Mouse (Mus musculus): ENCODE results near the gene Sebox. TPM values are rescaled to one million over a fixed set of nuclear protein-coding genes. Genes with fewer than 3 reads are reported as not detected.

Sebox gene
- polyA plus RNA-seq, 1 experiment = not detected

DNA sequence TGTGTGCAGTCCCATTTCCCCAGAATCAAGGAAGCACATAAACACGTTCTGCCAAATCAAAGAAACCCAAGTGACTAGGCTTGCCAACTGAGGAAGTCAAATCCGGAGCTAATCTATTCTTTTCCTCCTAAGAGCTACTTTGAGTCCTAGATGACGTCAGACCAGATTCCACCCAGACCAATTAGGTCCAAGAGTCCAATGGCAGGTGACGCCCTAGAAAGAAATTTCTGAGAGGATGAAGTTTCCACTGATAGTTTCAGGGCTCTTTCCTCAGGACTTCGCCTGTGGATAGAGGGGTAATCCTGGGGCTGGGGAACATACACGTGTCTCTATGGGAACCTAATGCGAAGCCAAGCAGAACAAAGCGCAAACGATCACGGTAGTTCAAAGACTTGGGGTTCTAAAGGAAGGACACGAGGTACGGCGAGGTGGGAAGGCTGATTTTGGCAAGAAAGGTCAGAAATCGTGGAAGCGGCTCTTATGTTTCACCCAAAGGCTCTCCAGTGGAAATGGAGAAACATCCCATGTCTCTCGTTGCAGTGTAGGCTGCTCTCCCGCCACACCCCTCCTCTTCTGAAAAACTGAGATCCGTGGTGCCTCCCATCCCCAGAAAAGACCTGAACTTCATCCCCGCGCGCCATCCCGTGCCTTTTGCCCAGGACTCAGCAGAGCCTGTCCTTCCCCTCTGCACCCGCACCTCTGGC lies 32.3 kb downstream of the Sebox start:
- Histone ChIP-seq H3K27me3 (ENCODE audit: control insufficient read depth, insufficient read depth, low read length) (no peaks in the 10 kb centered on the region), H3K4me1 (ENCODE audit: control insufficient read depth, insufficient read depth, low read length) (peaks cover 2% of the 10 kb centered on the region), H3K36me3 (ENCODE audit: control insufficient read depth, insufficient read depth, low read length) (peaks cover 3% of the 10 kb centered on the region), H3K27ac (ENCODE audit: control insufficient read depth, insufficient read depth, low read depth, low read length) (peak overlapping the region; percentile 55), H3K4me3 (ENCODE audit: control insufficient read depth, low read depth, low read length) (peak overlapping the region; percentile 100)
- TF ChIP-seq CTCF (IDR thresholded peaks at IDR 0.05; ENCODE audit: control insufficient read depth, insufficient read depth, insufficient replicate concordance, low read depth, low read length) (no peak), POLR2A (IDR thresholded peaks at IDR 0.05; ENCODE audit: control insufficient read depth, low read depth, low read length) (no peak)

DNA sequence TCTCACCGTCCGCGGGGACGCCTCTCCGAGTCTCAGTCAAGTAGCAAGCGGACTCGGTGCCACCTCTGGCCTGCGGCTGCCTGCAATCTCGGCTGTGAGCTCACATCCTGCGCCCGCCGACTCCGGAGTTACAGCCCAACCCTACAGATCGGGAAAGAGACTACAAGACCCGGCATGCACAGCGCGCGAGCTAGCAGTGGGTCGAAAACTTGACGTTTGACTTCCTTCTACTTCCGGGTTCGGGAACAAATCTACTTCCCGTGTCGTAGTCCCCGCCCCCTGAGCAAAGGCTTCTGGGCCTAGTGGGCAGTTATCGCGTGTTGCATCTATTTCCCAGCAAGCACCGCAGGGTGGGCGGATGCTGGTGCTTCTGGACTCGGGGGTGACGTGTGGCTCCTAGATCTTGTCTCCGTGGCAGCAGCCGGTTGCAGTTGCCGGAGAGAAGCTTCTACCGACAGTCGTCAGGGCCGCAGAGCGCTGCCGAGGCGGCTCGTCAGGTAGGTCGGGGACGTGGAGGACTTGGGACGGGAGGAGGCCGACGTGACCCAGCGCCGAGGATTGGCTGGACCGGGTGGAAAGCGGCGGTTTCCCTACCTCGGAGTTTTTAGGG lies 32.9 kb downstream of the Sebox start, which contains the start of the genes Tnfaip1 and Ift20:
Tnfaip1 (minus strand) TSS at position 253 of the 610 bp plus-strand sequence.
Ift20 (plus strand) TSS at position 282 of the 610 bp plus-strand sequence.
- H3K27ac ChIP-seq (ENCODE audit: control insufficient read depth, insufficient read depth, low read depth, low read length) = peak within 1 kb of the TSS; percentile 99
- TF ChIP-seq POLR2A (IDR thresholded peaks at IDR 0.05; ENCODE audit: control insufficient read depth, low read depth, low read length) (peak; percentile 89), CTCF (IDR thresholded peaks at IDR 0.05; ENCODE audit: control insufficient read depth, insufficient read depth, insufficient replicate concordance, low read depth, low read length) (no peak)
- H3K27me3 ChIP-seq (ENCODE audit: control insufficient read depth, insufficient read depth, low read length) = no peaks in the 10 kb centered on the region
- peaks cover 2% of the 10 kb centered on the region for H3K4me1 ChIP-seq (ENCODE audit: control insufficient read depth, insufficient read depth, low read length)
- peaks cover 4% of the 10 kb centered on the region for H3K36me3 ChIP-seq (ENCODE audit: control insufficient read depth, insufficient read depth, low read length)
- H3K4me3 ChIP-seq (ENCODE audit: control insufficient read depth, low read depth, low read length) = peak within 1 kb of the TSS; percentile 100

DNA sequence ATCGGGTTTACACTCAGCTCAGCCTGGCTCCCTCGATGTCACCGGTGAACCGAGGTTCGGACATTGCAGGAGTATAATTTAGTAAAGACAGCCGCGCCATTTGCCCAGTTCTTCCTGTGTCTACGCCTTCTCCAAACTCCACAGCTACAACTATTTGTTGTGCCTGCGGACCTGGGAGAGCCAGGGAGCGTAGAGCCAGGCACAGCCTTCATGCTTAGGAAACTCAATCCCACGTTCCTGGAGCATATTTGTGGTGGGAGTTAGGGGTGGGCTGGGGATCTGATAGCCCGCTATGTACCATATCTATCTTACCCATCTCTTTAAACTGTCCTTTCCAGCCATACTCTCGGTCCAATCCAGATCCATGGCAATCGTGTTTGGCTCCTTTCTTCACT lies 33.4 kb downstream of the Sebox start:
- Histone ChIP-seq H3K4me1 (ENCODE audit: control insufficient read depth, insufficient read depth, low read length) (peaks cover 2% of the 10 kb centered on the region), H3K4me3 (ENCODE audit: control insufficient read depth, low read depth, low read length) (peak overlapping the region; percentile 100), H3K27me3 (ENCODE audit: control insufficient read depth, insufficient read depth, low read length) (no peaks in the 10 kb centered on the region), H3K36me3 (ENCODE audit: control insufficient read depth, insufficient read depth, low read length) (peaks cover 4% of the 10 kb centered on the region), H3K27ac (ENCODE audit: control insufficient read depth, insufficient read depth, low read depth, low read length) (peak overlapping the region; percentile 99)
- no peak for TF ChIP-seq CTCF (IDR thresholded peaks at IDR 0.05; ENCODE audit: control insufficient read depth, insufficient read depth, insufficient replicate concordance, low read depth, low read length)
- no peak for TF ChIP-seq POLR2A (IDR thresholded peaks at IDR 0.05; ENCODE audit: control insufficient read depth, low read depth, low read length)

DNA sequence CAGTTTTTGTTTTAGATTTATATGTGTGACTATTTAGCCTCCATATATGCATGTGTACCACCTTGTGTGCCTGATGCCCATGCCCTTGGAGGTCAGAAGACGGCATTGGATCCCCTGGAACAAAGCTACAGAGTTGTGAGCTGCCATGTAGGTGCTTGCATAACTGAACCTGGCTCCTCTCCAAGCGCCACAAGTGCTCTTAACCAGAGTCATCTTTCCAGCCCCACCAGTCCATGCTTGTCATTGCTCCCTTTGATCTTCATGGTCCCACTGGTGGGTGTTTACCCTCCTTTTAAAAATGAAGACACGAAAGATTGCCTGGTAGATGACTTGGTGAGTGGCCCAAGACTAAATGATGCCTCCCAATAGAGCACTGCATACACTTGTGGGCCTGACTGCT lies 37.1 kb downstream of the Sebox start:
- H3K27ac ChIP-seq (ENCODE audit: control insufficient read depth, insufficient read depth, low read depth, low read length) = no peak overlapping the region
- H3K36me3 ChIP-seq (ENCODE audit: control insufficient read depth, insufficient read depth, low read length) = peaks cover 5% of the 10 kb centered on the region
- no peaks in the 10 kb centered on the region for H3K27me3 ChIP-seq (ENCODE audit: control insufficient read depth, insufficient read depth, low read length)
- no peak for TF ChIP-seq POLR2A (IDR thresholded peaks at IDR 0.05; ENCODE audit: control insufficient read depth, low read depth, low read length)
- no peak for TF ChIP-seq CTCF (IDR thresholded peaks at IDR 0.05; ENCODE audit: control insufficient read depth, insufficient read depth, insufficient replicate concordance, low read depth, low read length)
- no peak overlapping the region for H3K4me3 ChIP-seq (ENCODE audit: control insufficient read depth, low read depth, low read length)
- H3K4me1 ChIP-seq (ENCODE audit: control insufficient read depth, insufficient read depth, low read length) = peaks cover 2% of the 10 kb centered on the region

DNA sequence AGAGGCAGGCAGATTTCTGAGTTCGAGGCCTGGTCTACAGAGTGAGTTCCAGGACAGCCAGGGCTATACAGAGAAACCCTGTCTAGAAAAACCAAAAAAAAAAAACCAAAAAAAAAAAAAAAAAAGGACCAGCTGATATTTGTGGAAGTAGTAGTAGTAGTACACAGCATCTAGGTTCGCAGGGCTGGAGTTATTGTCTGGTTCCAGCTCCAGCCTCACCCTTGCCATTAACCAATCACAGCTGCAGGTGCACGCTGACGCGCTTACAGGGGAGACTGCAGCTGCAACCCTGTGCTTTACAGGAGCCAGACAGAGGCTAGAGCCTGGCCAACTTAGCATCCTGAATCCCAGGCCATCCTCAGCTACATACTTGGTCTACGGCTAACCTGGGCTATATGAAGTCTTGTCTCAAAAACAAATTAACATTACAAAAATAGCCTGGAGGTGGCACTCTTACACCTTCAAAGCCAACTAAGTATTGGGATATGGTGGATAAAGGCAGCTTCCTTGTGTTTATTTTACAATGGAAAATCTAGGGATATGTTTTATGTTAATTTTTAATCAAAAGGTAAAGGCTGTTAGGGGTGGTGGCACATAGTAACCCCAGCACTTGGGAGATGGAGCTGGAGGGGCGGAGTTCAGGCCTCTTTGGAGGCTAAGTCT lies 41.3 kb downstream of the Sebox start:
- no peak for TF ChIP-seq POLR2A (IDR thresholded peaks at IDR 0.05; ENCODE audit: control insufficient read depth, low read depth, low read length)
- TF ChIP-seq CTCF (IDR thresholded peaks at IDR 0.05; ENCODE audit: control insufficient read depth, insufficient read depth, insufficient replicate concordance, low read depth, low read length) = no peak
- H3K27me3 ChIP-seq (ENCODE audit: control insufficient read depth, insufficient read depth, low read length) = no peaks in the 10 kb centered on the region
- H3K36me3 ChIP-seq (ENCODE audit: control insufficient read depth, insufficient read depth, low read length) = peaks cover 3% of the 10 kb centered on the region
- H3K4me3 ChIP-seq (ENCODE audit: control insufficient read depth, low read depth, low read length) = no peak overlapping the region
- no peak overlapping the region for H3K27ac ChIP-seq (ENCODE audit: control insufficient read depth, insufficient read depth, low read depth, low read length)
- H3K4me1 ChIP-seq (ENCODE audit: control insufficient read depth, insufficient read depth, low read length) = 0 out of 2 replicates have a peak, but pooled peaks cover 2% of the 10 kb centered on the region

DNA sequence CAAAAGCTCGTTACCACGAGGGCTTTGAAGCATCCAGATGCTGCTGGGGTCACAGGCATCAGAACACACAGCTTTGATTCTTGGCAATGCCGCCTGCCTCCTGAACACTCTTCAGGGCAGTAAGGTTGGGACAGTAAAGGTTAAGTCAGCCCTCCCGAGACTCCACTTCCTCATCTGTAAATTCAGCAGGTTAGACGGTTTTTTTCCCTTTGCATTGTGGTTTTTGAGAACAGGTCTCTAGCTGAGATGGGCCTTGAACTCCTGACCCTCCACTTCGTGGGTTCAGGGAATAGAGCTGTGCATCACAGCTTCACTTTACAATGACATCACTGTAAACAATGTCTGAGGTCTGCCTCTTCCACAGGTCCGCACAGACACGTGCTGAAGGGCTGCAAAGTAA lies 41.9 kb downstream of the Sebox start:
- no peak overlapping the region for H3K27ac ChIP-seq (ENCODE audit: control insufficient read depth, insufficient read depth, low read depth, low read length)
- no peak overlapping the region for H3K4me3 ChIP-seq (ENCODE audit: control insufficient read depth, low read depth, low read length)
- H3K4me1 ChIP-seq (ENCODE audit: control insufficient read depth, insufficient read depth, low read length) = 0 out of 2 replicates have a peak, but pooled peaks cover 2% of the 10 kb centered on the region
- TF ChIP-seq POLR2A (IDR thresholded peaks at IDR 0.05; ENCODE audit: control insufficient read depth, low read depth, low read length) (no peak), CTCF (IDR thresholded peaks at IDR 0.05; ENCODE audit: control insufficient read depth, insufficient read depth, insufficient replicate concordance, low read depth, low read length) (no peak)
- H3K27me3 ChIP-seq (ENCODE audit: control insufficient read depth, insufficient read depth, low read length) = no peaks in the 10 kb centered on the region
- H3K36me3 ChIP-seq (ENCODE audit: control insufficient read depth, insufficient read depth, low read length) = peaks cover 3% of the 10 kb centered on the region
